Mouse (Mus musculus) liver (tissue): ENCODE results near the gene Cdkal1.

Source experiments
- DNase-seq: peaks from one replicate; pipeline ENCODE4 v3.0.0-alpha.2; 2020; ENCODE audit warnings: mixed read lengths

Cdkal1 gene

DNA sequence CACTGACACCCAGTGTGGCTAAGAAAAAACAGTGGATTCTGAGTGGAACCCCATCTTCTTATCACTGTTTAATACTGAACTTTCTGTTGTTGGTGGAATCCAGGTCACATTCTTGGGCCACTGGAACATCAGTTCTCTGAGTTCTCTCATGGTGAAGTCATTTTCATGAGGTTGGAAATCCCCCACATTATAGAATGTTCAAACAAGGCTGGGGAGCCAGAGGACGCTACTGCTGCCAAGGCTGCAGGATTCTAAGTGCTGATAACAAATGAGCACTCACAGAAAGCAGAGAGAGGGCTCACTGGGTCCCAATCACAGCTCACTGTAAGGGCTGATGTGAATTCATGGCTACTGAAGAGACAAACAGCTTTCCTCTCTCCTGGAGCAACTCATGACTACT, 280.7 kb downstream of the Cdkal1 start:
- DNase-seq: no peak

GRCm38 (mm10) chr13:29572477-29572876, 283.0 kb downstream of the Cdkal1 start:
- no peak for DNase-seq

DNA sequence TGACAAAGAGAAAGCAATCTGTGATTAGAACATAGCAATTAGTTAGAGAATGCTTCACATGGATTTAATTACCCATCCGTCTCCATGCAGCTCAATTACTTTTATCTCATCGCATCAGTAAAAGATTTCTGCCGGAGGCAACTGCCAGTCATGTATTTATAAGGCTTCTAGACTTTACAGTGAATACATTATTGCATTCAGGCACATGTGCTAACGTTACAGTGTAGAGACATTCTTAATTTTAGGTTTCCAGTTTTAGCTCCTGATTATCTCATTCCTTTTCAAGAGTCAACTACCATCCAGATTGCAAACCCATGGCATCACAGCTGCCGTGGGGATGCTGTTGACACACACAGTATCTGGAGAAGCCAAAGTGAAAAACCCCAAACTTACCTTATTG, 289.8 kb downstream of the Cdkal1 start:
- no peak for DNase-seq

GRCm38 (mm10) chr13:29559188-29559587, 296.3 kb downstream of the Cdkal1 start:
- DNase-seq: no peak

- no peak for DNase-seq
These were observed 300.2 kb downstream of the Cdkal1 start for GRCm38 (mm10) chr13:29555160-29555785.

DNA sequence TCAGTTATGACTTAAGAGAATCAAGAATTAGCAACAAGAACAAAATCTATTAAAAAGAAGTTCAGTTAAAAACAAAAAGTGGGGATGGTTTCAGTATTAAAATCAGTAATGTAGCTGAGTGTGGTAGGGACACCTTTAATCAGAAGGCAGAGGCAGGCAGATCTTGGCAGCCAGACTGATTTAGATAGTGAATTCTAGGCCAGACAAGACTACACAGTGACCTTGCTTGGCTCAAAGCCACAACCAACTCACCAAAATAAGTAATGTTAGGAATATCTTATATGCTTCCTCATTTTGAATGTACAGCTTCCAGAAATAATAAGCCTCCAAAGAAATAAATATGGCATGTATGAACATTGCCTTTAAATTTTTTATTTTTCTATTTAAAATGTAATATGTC, 301.7 kb downstream of the Cdkal1 start:
- DNase-seq: no peak

DNA sequence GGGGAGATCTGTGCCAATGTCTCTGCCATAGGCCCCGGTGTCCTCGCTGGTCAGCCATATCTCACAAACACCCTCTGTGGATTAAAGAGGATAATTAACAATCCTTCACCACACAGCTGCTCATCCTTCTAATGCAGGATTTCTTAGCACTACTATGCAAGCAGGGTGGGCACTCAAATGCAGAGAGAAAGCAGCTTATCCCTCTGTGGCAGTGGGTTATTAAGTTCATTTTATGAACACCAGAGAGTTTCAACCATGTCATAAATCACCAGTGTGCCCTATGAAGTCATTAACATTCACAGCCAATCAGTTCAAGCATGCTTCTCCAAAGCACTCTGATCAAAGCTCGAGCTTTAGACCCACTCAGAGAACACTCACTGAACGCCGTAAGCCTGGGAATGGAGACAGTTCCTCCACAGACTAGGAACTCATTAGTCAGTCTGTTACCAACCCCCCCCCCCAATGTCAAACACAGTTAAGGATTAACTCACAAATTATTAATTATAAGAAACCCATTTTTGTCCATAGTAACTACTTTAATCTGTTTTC, 303.1 kb downstream of the Cdkal1 start:
- DNase-seq: no peak

DNA sequence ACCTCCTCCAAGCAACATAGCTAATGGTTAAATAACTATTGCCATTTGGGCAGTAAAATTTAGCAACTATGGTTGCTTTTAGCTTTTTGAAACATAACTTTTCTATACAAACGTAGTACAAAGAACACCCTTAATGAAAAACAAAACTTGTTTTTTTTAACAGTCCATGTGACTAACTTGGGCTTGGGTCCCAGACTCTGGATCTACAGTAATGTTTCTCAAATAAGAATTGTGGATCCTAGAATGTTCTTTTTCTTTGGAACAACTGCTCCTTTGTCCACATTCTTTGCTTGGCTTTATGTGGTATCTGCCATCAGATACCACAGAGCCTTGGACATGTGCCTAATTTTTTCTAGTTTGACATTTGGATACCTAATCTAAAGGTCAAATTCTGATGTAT, 304.6 kb downstream of the Cdkal1 start:
- DNase-seq: no peak

GRCm38 (mm10) chr13:29550203-29550602, 305.3 kb downstream of the Cdkal1 start:
- no peak for DNase-seq

- no peak for DNase-seq
These were observed 305.7 kb downstream of the Cdkal1 start for GRCm38 (mm10) chr13:29549761-29550160.

- no peak for DNase-seq
These were observed 317.6 kb downstream of the Cdkal1 start for GRCm38 (mm10) chr13:29537906-29538305.

DNA sequence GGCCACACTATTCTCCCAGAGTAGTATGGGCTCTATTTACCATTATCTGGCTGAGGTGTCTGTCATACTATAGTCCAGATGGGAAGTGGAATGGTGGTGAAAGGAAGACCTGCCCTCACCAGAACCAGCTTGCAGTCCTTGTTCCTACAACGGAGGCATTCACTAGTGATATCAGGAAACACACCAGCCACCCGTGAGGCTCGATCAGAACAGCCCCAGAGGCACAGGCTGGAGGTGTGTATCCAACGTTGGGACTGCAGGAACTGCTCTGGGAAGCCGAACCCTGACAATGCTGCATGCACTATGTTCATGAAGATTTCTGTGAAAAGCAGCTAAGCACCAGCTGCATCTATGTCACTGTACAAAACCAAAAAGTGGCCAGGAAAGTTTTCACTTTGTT, 321.9 kb downstream of the Cdkal1 start:
- no peak for DNase-seq

DNA sequence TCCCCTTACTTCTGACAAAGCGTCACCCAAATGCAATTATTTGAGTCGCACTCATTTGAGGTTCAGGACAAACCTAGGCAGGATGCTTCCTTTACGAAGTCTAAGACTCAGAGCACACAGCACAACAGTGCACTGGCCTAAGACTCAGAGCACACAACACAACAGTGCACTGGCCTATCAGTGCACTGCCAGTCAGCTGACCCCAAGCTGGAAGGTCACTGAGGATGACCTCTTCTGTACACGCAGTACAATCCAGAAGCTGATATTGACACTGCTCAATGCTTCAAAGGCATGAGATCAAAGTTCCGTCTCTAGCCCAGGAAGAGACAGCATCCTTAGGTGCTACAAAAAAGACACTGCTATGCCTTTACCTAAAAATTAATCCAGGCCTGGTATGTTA, 327.1 kb downstream of the Cdkal1 start:
- no peak for DNase-seq

DNA sequence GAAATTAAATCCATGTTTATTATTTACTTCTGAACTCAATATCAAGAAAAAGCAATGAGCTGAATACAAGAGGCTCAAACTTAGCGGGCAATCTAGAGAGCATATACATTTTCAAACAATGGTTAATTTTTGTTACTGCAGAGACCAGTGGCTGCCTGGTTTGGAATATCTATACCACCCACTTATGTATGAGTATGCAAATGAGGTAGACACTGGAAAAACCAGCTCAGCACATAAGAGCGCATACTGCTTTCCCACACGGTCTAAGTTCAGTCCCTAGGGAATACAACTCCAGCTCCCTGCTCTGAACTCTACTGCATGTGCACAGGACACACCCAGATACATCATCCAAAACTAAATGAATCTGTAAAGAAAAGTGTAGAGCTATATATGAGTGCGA, 334.2 kb downstream of the Cdkal1 start:
- no peak for DNase-seq

DNA sequence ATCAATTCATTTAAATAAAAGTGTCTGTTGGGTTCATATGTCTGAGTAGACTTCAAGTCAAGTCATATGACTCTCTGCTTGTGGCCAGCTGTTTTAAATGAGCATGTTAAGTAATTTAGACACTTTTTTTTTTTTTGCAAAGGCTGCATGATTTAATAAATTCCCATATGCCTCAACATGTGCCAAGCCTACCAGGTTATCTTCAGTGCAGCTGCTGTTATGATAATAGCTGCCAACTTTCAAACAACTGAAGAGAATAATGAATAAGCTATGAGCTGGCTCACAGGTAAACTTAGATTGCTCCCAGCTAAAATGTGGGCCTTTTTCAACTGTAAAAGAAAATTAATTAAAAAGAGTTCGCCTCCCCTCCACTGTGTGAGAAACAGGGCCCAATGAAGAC, 341.4 kb downstream of the Cdkal1 start:
- no peak for DNase-seq

DNA sequence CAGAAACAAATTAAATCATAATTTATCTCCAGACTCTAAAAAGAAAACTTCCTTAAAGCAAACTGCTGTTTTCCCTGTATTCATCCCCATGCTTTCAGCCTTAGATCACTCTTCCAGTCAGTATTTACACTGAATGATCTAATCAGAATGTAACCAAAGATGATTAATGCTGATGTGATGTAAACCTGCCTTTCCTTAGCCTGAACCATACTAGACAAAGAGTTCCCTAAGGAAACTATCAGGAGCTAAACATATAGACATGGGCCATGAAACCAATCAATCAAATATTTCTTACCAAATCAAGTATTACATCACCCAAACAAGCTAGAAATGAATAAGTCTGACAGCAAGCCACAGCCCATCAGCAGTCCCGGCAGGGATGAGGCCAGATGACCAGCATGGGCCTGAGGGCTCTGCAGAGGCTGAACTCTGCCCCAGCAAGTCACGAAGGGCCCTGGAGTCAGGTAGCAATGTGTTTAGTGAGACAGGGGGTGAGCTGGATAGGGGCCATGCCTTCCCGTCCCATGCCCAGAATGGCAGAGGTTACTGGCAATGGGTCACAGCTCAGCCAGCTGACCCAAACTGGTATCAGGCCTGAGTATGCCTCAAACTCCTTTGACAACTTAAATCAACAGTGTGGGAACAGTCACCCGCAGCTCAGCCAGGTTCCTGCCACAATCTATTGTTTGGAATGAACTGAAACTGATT, 350.5 kb downstream of the Cdkal1 start:
- DNase-seq: no peak

DNA sequence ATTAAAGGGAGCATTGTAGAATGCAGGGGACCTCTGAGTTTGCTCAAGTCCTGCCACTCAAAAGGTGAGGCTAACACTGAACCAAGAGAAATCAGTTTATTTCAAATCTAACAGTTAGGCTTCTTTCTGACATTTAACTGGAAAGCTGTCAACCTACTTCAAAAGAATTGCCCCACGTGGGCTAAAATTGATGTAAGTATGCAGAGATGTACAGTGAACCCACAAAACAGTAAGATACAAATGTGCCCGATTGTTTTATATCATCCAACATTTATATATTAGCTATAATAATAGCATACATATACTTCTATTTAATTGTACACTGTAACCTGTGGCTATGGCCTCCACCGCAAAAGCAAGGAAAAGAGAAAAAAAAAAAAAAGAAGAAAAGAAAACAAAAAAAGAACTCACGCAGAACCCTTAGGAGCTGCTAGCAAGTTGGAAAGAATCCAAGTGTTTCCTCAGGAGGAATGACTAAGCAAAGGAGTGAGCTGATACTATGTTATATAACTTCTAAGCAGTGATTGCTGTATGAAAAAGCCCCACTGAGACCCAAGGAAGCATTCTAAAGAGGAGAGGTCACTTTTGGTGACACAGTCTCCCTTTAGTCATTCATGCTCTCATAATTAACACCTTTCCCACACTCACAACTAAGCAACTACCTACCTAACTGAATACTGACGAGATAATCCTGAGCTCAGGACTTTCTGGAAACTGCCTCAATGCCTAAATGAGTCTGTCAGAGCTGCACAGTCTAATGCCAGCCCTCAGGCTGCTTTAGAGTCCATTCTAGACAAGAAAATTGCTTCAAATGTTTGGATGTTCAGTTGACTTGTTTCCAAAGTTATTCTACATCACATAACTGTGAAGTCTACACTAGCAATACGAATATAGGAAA, 352.1 kb downstream of the Cdkal1 start:
- no peak for DNase-seq

DNA sequence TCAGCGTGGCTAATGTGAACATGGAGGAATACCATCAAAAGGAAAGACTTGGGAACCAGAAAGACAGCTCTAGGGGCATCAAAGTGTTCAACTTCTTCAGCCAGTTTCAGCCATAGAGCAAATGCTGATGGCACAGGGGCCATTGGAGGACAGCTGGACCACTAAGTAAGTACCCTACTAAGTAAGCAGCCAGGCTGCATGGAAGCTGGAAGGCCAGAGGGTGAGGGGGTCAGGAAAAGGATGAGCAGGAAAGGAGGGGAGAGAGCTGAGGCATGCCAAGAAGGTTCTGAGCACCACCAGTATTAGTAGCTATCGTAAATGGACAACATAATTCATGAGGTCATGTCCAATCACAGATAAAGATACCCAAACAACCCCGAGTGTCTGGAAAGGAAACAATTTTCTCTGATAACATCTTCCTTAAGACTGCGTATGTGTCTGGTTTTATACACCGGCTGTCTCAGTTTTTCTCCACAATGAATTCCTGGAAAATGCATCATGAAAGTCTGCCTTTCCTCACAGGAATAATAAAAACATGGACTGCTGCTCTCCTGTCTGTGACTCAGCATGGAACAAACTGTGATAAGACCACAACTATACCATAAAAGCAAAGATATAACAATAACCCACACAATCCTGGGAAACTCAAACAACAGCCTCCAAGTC, 352.9 kb downstream of the Cdkal1 start:
- no peak for DNase-seq

GRCm38 (mm10) chr13:29501173-29501572, 354.3 kb downstream of the Cdkal1 start:
- no peak for DNase-seq

DNA sequence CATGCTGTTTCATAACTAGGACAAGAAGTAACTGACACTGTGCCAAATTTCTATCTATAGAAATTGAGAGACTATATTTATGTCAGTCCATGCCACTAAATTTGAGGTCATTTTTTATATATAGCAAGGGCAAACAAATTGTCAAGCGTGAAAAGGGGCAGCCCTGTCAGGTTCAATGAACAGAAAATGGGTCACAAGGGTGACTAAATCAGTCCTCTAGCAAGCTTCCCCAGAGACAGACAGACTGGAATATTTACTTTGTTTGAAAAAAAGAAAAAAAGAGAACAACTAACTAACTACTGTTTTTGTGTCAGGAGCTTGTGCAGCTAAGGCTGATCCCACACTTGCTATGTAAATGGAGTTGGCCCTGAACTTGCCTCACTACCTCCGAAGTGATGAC, 355.7 kb downstream of the Cdkal1 start:
- no peak for DNase-seq

DNA sequence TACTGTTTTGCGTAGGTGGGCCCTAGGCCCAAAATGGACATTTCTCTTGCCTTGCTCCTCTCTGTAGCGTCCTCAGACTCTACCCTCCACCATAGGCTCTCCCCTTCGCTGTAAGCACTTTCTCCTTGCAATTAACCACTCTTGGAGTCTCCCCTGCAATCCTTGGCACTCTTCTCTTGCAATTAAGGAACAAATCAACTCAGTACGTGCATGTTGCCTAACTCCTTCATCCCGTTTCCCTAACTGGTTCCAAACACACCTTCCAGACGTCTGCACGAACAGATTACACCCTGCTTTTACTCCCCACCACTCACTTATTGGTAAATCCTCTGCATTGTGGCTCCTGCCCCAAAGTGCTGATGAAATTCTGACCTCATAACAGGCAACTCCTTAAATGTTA, 358.2 kb downstream of the Cdkal1 start:
- no peak for DNase-seq

- no peak for DNase-seq
These were observed 365.1 kb downstream of the Cdkal1 start for GRCm38 (mm10) chr13:29490341-29490740.

DNA sequence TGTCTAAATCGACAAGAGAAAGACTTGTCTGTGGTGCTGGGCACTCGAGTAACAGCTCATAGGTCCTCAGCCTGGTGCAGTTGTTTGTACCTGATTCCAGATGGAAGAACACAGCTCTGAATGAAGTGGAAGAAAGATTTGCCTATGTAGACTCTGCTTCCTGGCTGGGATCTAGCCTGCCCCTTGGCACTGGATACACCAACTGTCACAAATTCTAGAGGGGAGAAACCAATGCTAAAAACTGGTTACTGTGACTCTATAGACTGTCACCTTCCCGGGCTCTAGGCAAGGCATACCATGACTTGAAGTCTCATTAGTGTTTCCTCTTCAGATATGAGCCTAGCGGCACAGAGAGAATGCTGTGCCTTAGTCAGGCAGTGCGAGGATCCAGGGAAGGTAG, 366.0 kb downstream of the Cdkal1 start:
- DNase-seq: no peak
